Mouse (Mus musculus): ENCODE data around the gene Pik3r6. TPM values are rescaled to one million over a fixed set of nuclear protein-coding genes. Genes with fewer than 3 reads are reported as not detected.

Gene Pik3r6
- polyA plus RNA-seq (2012; rRNA removed): 4.0 and 4.6 TPM in 2 replicates

GRCm38 (mm10) chr11:68502902-68503629 lies at the start of gene Pik3r6:
TSS of gene Pik3r6 (plus strand) at chr11:68503019.
- Histone ChIP-seq H3K4me3 (ENCODE audit: extremely low read depth, insufficient read depth, insufficient read length) (no peak within 1 kb of the TSS; the same call in 1 of the 2 replicates), H3K27ac (ENCODE audit: insufficient read depth, low read length) (no peak within 1 kb of the TSS), H3K4me1 (ENCODE audit: control insufficient read depth, insufficient read depth, insufficient read length) (peaks cover 32% of the 10 kb centered on the region; the same call in 1 of the 2 replicates), H3K36me3 (ENCODE audit: control insufficient read depth, insufficient read depth, low read length) (no peaks in the 10 kb centered on the region), H3K27me3 (ENCODE audit: control insufficient read depth, insufficient read depth, low read length) (no peaks in the 10 kb centered on the region; the same call in 1 of the 2 replicates)
- no peak for DNase-seq (ENCODE audit: low read depth in 1 of 2, low spot score in 2 of 2)
- TF ChIP-seq CTCF (IDR thresholded peaks at IDR 0.05; ENCODE audit: extremely low read depth, insufficient read depth, insufficient read length, insufficient replicate concordance) (no peak), POLR2A (IDR thresholded peaks at IDR 0.05; ENCODE audit: low read depth, low read length) (no peak)
- 63% methylated on average over 8 of the region's 8 CpGs for WGBS

GRCm38 (mm10) chr11:68453301-68453700 lies 49.5 kb upstream of the Pik3r6 start:
- 67% methylated on average over 6 of the region's 6 CpGs for WGBS
- TF ChIP-seq CTCF (IDR thresholded peaks at IDR 0.05; ENCODE audit: extremely low read depth, insufficient read depth, insufficient read length, insufficient replicate concordance): no peak
- no peak for TF ChIP-seq POLR2A (IDR thresholded peaks at IDR 0.05; ENCODE audit: low read depth, low read length)
- Histone ChIP-seq H3K27me3 (ENCODE audit: control insufficient read depth, insufficient read depth, low read length) (no peaks in the 10 kb centered on the region), H3K4me3 (ENCODE audit: extremely low read depth, insufficient read depth, insufficient read length) (no peak overlapping the region), H3K27ac (ENCODE audit: insufficient read depth, low read length) (no peak overlapping the region), H3K4me1 (ENCODE audit: control insufficient read depth, insufficient read depth, insufficient read length) (peaks cover 17% of the 10 kb centered on the region), H3K36me3 (ENCODE audit: control insufficient read depth, insufficient read depth, low read length) (no peaks in the 10 kb centered on the region; the same call in 1 of the 2 replicates)
- no peak for DNase-seq (ENCODE audit: low read depth in 1 of 2, low spot score in 2 of 2)

GRCm38 (mm10) chr11:68458086-68458485 lies 44.7 kb upstream of the Pik3r6 start:
- Histone ChIP-seq H3K4me1 (ENCODE audit: control insufficient read depth, insufficient read depth, insufficient read length) (peaks cover 3% of the 10 kb centered on the region; the same call in 1 of the 2 replicates), H3K36me3 (ENCODE audit: control insufficient read depth, insufficient read depth, low read length) (no peaks in the 10 kb centered on the region; the same call in 1 of the 2 replicates), H3K4me3 (ENCODE audit: extremely low read depth, insufficient read depth, insufficient read length) (no peak overlapping the region), H3K27ac (ENCODE audit: insufficient read depth, low read length) (no peak overlapping the region), H3K27me3 (ENCODE audit: control insufficient read depth, insufficient read depth, low read length) (no peaks in the 10 kb centered on the region)
- DNase-seq (ENCODE audit: low read depth in 1 of 2, low spot score in 2 of 2): no peak
- WGBS: 67% methylated on average over 8 of the region's 8 CpGs
- TF ChIP-seq POLR2A (IDR thresholded peaks at IDR 0.05; ENCODE audit: low read depth, low read length) (no peak), CTCF (IDR thresholded peaks at IDR 0.05; ENCODE audit: extremely low read depth, insufficient read depth, insufficient read length, insufficient replicate concordance) (no peak)

- DNase-seq (ENCODE audit: low read depth in 1 of 2, low spot score in 2 of 2): no peak
- H3K4me3 ChIP-seq (ENCODE audit: extremely low read depth, insufficient read depth, insufficient read length): no peak overlapping the region
Measured at GRCm38 (mm10) chr11:68459021-68459420, 43.8 kb upstream of the Pik3r6 start.

GRCm38 (mm10) chr11:68459486-68459885 lies 43.3 kb upstream of the Pik3r6 start:
- 80% methylated on average over 5 of the region's 5 CpGs for WGBS

More at GRCm38 (mm10) chr11:68459021-68459420, 43.8 kb upstream of the Pik3r6 start:
- H3K27me3 ChIP-seq (ENCODE audit: control insufficient read depth, insufficient read depth, low read length): no peaks in the 10 kb centered on the region
- H3K36me3 ChIP-seq (ENCODE audit: control insufficient read depth, insufficient read depth, low read length): no peaks in the 10 kb centered on the region; the same call in 1 of the 2 replicates
- 86% methylated on average over 5 of the region's 5 CpGs for WGBS
- H3K27ac ChIP-seq (ENCODE audit: insufficient read depth, low read length): no peak overlapping the region
- TF ChIP-seq POLR2A (IDR thresholded peaks at IDR 0.05; ENCODE audit: low read depth, low read length): no peak
- no peak for TF ChIP-seq CTCF (IDR thresholded peaks at IDR 0.05; ENCODE audit: extremely low read depth, insufficient read depth, insufficient read length, insufficient replicate concordance)
- H3K4me1 ChIP-seq (ENCODE audit: control insufficient read depth, insufficient read depth, insufficient read length): peaks cover 6% of the 10 kb centered on the region; the same call in 1 of the 2 replicates

GRCm38 (mm10) chr11:68462716-68463115 lies 40.1 kb upstream of the Pik3r6 start:
- H3K36me3 ChIP-seq (ENCODE audit: control insufficient read depth, insufficient read depth, low read length): no peaks in the 10 kb centered on the region
- no peak overlapping the region for H3K27ac ChIP-seq (ENCODE audit: insufficient read depth, low read length)
- no peaks in the 10 kb centered on the region for H3K27me3 ChIP-seq (ENCODE audit: control insufficient read depth, insufficient read depth, low read length)
- 65% methylated on average over 3 of the region's 3 CpGs for WGBS
- TF ChIP-seq POLR2A (IDR thresholded peaks at IDR 0.05; ENCODE audit: low read depth, low read length): no peak
- no peak for TF ChIP-seq CTCF (IDR thresholded peaks at IDR 0.05; ENCODE audit: extremely low read depth, insufficient read depth, insufficient read length, insufficient replicate concordance)
- no peak overlapping the region for H3K4me3 ChIP-seq (ENCODE audit: extremely low read depth, insufficient read depth, insufficient read length)
- H3K4me1 ChIP-seq (ENCODE audit: control insufficient read depth, insufficient read depth, insufficient read length): peaks cover 6% of the 10 kb centered on the region; the same call in 1 of the 2 replicates
- DNase-seq (ENCODE audit: low read depth in 1 of 2, low spot score in 2 of 2): no peak

More at GRCm38 (mm10) chr11:68459486-68459885, 43.3 kb upstream of the Pik3r6 start:
- TF ChIP-seq CTCF (IDR thresholded peaks at IDR 0.05; ENCODE audit: extremely low read depth, insufficient read depth, insufficient read length, insufficient replicate concordance): no peak
- no peak for TF ChIP-seq POLR2A (IDR thresholded peaks at IDR 0.05; ENCODE audit: low read depth, low read length)
- H3K36me3 ChIP-seq (ENCODE audit: control insufficient read depth, insufficient read depth, low read length): no peaks in the 10 kb centered on the region; the same call in 1 of the 2 replicates
- H3K27ac ChIP-seq (ENCODE audit: insufficient read depth, low read length): no peak overlapping the region
- peaks cover 6% of the 10 kb centered on the region; the same call in 1 of the 2 replicates for H3K4me1 ChIP-seq (ENCODE audit: control insufficient read depth, insufficient read depth, insufficient read length)
- no peak overlapping the region for H3K4me3 ChIP-seq (ENCODE audit: extremely low read depth, insufficient read depth, insufficient read length)
- DNase-seq (ENCODE audit: low read depth in 1 of 2, low spot score in 2 of 2): no peak
- H3K27me3 ChIP-seq (ENCODE audit: control insufficient read depth, insufficient read depth, low read length): no peaks in the 10 kb centered on the region
